ENCODE assay signal across 23 mouse cellular contexts in the genomic region with DNA sequence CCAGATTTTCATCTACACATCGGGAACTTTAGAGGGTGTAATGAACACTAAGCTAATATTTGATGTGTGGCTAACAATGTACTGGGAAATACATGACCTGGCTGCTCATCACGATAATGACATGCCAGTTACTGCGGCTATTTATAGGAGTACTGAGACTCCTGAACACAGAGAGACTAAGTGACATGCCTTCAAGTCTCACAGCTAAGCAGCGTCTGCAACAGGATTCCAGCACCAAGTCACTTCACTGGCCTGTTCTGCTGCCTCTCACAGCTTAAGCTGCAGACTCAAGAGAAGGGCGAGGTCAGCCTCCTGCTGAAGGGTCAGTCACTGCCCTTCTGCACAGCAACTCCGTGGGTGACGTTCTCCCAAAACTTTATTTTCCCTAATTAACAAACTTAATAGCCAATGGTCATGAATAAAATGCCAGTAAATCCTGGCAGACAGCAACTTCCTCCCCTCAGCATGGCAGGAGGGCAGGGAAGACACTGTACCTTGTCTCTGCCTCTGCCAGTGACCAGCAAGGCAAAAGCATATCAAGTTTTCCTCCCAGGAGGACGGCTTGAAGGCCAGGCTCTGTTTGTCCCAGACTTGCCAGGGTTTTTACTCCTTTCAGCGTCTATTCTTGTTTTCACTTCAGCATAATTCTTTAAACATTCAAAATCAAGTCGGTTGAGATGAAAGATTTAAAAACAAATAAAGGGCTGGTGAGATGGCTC.
DNase-seq lines count a peak whose midpoint lies in the region; ATAC-seq and TF ChIP-seq lines count a peak whose summit lies in the region.
"Had no signal": no experiment of that assay in that cellular context is flagged by ENCODE, and none has a peak within 500 bp of the region (broad histone marks: within the 10 kb centered on the region; RNA-seq: fewer than 3 reads in every experiment).

No protein-coding gene starts in this region.

- TF ChIP-seq CTCF in midbrain, postnatal 0 days (IDR thresholded peaks at IDR 0.05): no peak

- H3K27ac ChIP-seq in heart, embryonic 10.5 days: peak overlapping the region; percentile 56
- H3K27ac ChIP-seq in midbrain, embryonic 16.5 days (ENCODE audit: low read length): no peak overlapping the region
- H3K27ac ChIP-seq in midbrain, postnatal 0 days (ENCODE audit: low read depth, low read length): no peak overlapping the region
- H3K27ac ChIP-seq: forebrain, embryonic 15.5 days; hindbrain, embryonic 12.5 days; macrophage; neural tube, embryonic 15.5 days had no signal

- no peak overlapping the region for H3K9ac ChIP-seq in midbrain, embryonic 16.5 days (ENCODE audit: low read depth, low read length)
- no peak overlapping the region for H3K9ac ChIP-seq in midbrain, postnatal 0 days (replicated peaks; ENCODE audit: low read length, poor library complexity, severe bottlenecking)
- H3K9ac ChIP-seq: forebrain, embryonic 15.5 days; hindbrain, embryonic 12.5 days; neural tube, embryonic 15.5 days had no signal

- no peak for ATAC-seq in midbrain, embryonic 16.5 days
- no peak for ATAC-seq in midbrain, postnatal 0 days (ENCODE audit: low FRiP score)
- ATAC-seq: CD4-positive, CD25-positive, alpha-beta regulatory T cell, adult 4 months; forebrain, embryonic 15.5 days; inflammation-experienced regulatory T-cells, adult 6 months had no signal

- H3K36me3 ChIP-seq in heart, embryonic 10.5 days: 0 out of 2 replicates have a peak, but pooled peaks cover 11% of the 10 kb centered on the region
- H3K36me3 ChIP-seq in myocyte (ENCODE audit: control insufficient read depth, insufficient read depth): peaks cover 5% of the 10 kb centered on the region
- no peaks in the 10 kb centered on the region for H3K36me3 ChIP-seq in midbrain, embryonic 16.5 days (ENCODE audit: control insufficient read depth, insufficient read depth, low read length)
- H3K36me3 ChIP-seq in midbrain, postnatal 0 days (ENCODE audit: insufficient read depth, low read length): no peaks in the 10 kb centered on the region
- H3K36me3 ChIP-seq: hindbrain, embryonic 12.5 days had no signal

- H3K4me1 ChIP-seq in heart, embryonic 10.5 days: peaks cover 9% of the 10 kb centered on the region
- H3K4me1 ChIP-seq in midbrain, embryonic 16.5 days (ENCODE audit: control insufficient read depth, insufficient read depth, low read length): no peaks in the 10 kb centered on the region
- no peaks in the 10 kb centered on the region for H3K4me1 ChIP-seq in midbrain, postnatal 0 days (ENCODE audit: insufficient read depth, low read length)
- H3K4me1 ChIP-seq: forebrain, embryonic 15.5 days; hindbrain, embryonic 12.5 days; neural tube, embryonic 15.5 days had no signal

- H3ac ChIP-seq in myocyte (ENCODE audit: control insufficient read depth, insufficient read length): no peak overlapping the region

- intact Hi-C loops in heart, postnatal 36 days (cut with DNase I): no loop called here

- H3K4me3 ChIP-seq in heart, embryonic 10.5 days: no peak overlapping the region
- no peak overlapping the region for H3K4me3 ChIP-seq in myocyte
- H3K4me3 ChIP-seq in midbrain, embryonic 16.5 days (ENCODE audit: low read depth, low read length): no peak overlapping the region
- no peak overlapping the region for H3K4me3 ChIP-seq in midbrain, postnatal 0 days (ENCODE audit: low read depth, low read length)
- H3K4me3 ChIP-seq: erythroblast, embryonic 14.5 days; forebrain, embryonic 15.5 days; hindbrain, embryonic 12.5 days; neural tube, embryonic 15.5 days had no signal

- H3K27me3 ChIP-seq in heart, embryonic 10.5 days (ENCODE audit: insufficient read depth, poor library complexity, severe bottlenecking): no peaks in the 10 kb centered on the region
- no peaks in the 10 kb centered on the region for H3K27me3 ChIP-seq in myocyte (ENCODE audit: control insufficient read depth, insufficient read depth, insufficient read length)
- H3K27me3 ChIP-seq in midbrain, embryonic 16.5 days (ENCODE audit: control insufficient read depth, insufficient read depth, low read depth, low read length): no peaks in the 10 kb centered on the region
- H3K27me3 ChIP-seq in midbrain, postnatal 0 days (ENCODE audit: insufficient read depth, low read length): no peaks in the 10 kb centered on the region
- H3K27me3 ChIP-seq: forebrain, embryonic 15.5 days; hindbrain, embryonic 12.5 days; neural tube, embryonic 15.5 days had no signal

- peak; percentile 46 to 49 for DNase-seq in adrenal gland, adult (ENCODE audit: inconsistent age in 2 of 2, low spot score in 1 of 2)
- DNase-seq in adrenal gland, postnatal 36 days: no peak
- no peak for DNase-seq in heart, embryonic 10.5 days (ENCODE audit: low spot score)
- no peak for DNase-seq in heart, postnatal 36 days
- peak; percentile 17 for DNase-seq in Muller cell, postnatal 12 days (ENCODE audit: inconsistent ontology term)
- no peak for DNase-seq in midbrain, postnatal 0 days (ENCODE audit: low spot score)
- DNase-seq: kidney, adult 9 months; layer of hippocampus, postnatal 36 days; left cerebral cortex, postnatal 4 days; lung, adult 2 months; right cerebral cortex, adult 18-20 months had no signal

- H3K4me2 ChIP-seq in myocyte (ENCODE audit: low read depth): peak overlapping the region; percentile 59
- no peak overlapping the region for H3K4me2 ChIP-seq in midbrain, embryonic 16.5 days (ENCODE audit: low read length)
- no peak overlapping the region for H3K4me2 ChIP-seq in midbrain, postnatal 0 days (ENCODE audit: low read depth, low read length, poor library complexity, severe bottlenecking)
- H3K4me2 ChIP-seq: forebrain, embryonic 15.5 days; hindbrain, embryonic 12.5 days; liver, embryonic 11.5 days; midbrain, embryonic 11.5 days; neural tube, embryonic 15.5 days had no signal

- TF ChIP-seq POLR2A in myocyte (IDR thresholded peaks at IDR 0.05; ENCODE audit: insufficient read length, low read depth): no peak

- no peaks in the 10 kb centered on the region for H3K9me3 ChIP-seq in heart, embryonic 10.5 days
- no peaks in the 10 kb centered on the region for H3K9me3 ChIP-seq in midbrain, embryonic 16.5 days (replicated peaks; ENCODE audit: control insufficient read depth, low read length, poor library complexity, severe bottlenecking)
- no peaks in the 10 kb centered on the region for H3K9me3 ChIP-seq in midbrain, postnatal 0 days (ENCODE audit: low read length)
- H3K9me3 ChIP-seq: forebrain, embryonic 15.5 days; G1E; hindbrain, embryonic 12.5 days; neural tube, embryonic 15.5 days had no signal

- H3K79me2 ChIP-seq in myocyte (ENCODE audit: control insufficient read depth, insufficient read depth): no peaks in the 10 kb centered on the region

- 52% methylated on average over 10 of the region's 10 CpGs for WGBS in heart, embryonic 10.5 days
- WGBS in midbrain, embryonic 16.5 days: 73% methylated on average over 10 of the region's 10 CpGs
- 71% methylated on average over 10 of the region's 10 CpGs for WGBS in midbrain, postnatal 0 days

TF ChIP-seq in myocyte, 11 proteins besides CTCF, POLR2A, EP300 and RAD21:
- TF ChIP-seq CEBPB (IDR thresholded peaks at IDR 0.05; ENCODE audit: insufficient read depth, poor library complexity, severe bottlenecking) (no peak), TCF12 (IDR thresholded peaks at IDR 0.05; ENCODE audit: insufficient read depth, poor library complexity, severe bottlenecking) (no peak), E2F4 (IDR thresholded peaks at IDR 0.05; ENCODE audit: insufficient read depth) (no peak), USF1 (IDR thresholded peaks at IDR 0.05; ENCODE audit: low read depth) (no peak), SRF (IDR thresholded peaks at IDR 0.05; ENCODE audit: control insufficient read depth, insufficient read length, low read depth) (no peak)

Comparison
In these comparisons a context has a peak if more than half of its experiments do, and no peak if none do; other contexts are left out.
1. DNase-seq: peak in adrenal gland, adult (2 of 2) and Muller cell, postnatal 12 days (single experiment); none in adrenal gland, postnatal 36 days (0 of 2), heart, embryonic 10.5 days (single experiment), heart, postnatal 36 days (0 of 2) and midbrain, postnatal 0 days (single experiment).